Mouse (Mus musculus): Measurements from ENCODE around the gene Ccdc27. TPM values are rescaled to one million over a fixed set of nuclear protein-coding genes. Genes with fewer than 3 reads are reported as not detected.

Gene Ccdc27
- polyA plus RNA-seq, 1 experiment from 2014 or later = not detected

GRCm38 (mm10) chr4:154045837-154046236 lies 3.4 kb upstream of the Ccdc27 start:
- Histone ChIP-seq H3K9ac (ENCODE audit: low read depth, low read length) (no peak overlapping the region), H3K27ac (ENCODE audit: low read depth, low read length) (no peak overlapping the region), H3K4me2 (replicated peaks; ENCODE audit: low read depth, low read length) (no peak overlapping the region), H3K9me3 (ENCODE audit: control insufficient read depth, low read length) (no peaks in the 10 kb centered on the region), H3K4me3 (ENCODE audit: low read length) (no peak overlapping the region), H3K36me3 (ENCODE audit: control insufficient read depth, insufficient read depth, low read length) (no peaks in the 10 kb centered on the region), H3K27me3 (ENCODE audit: control insufficient read depth, insufficient read depth, low read length) (no peaks in the 10 kb centered on the region), H3K4me1 (ENCODE audit: control insufficient read depth, insufficient read depth, low read length) (no peaks in the 10 kb centered on the region)
- ATAC-seq (ENCODE audit: low FRiP score, low TSS enrichment) = no peak
- WGBS = 73% methylated on average over 5 of the region's 5 CpGs

- Histone ChIP-seq H3K4me1 (ENCODE audit: control insufficient read depth, insufficient read depth, low read length) (peaks cover 7% of the 10 kb centered on the region; the same call in 1 of the 2 replicates), H3K9me3 (ENCODE audit: control insufficient read depth, low read length) (no peaks in the 10 kb centered on the region), H3K9ac (ENCODE audit: low read depth, low read length) (no peak overlapping the region), H3K27ac (ENCODE audit: low read depth, low read length) (no peak overlapping the region), H3K36me3 (ENCODE audit: control insufficient read depth, insufficient read depth, low read length) (no peaks in the 10 kb centered on the region), H3K4me2 (replicated peaks; ENCODE audit: low read depth, low read length) (no peak overlapping the region), H3K4me3 (ENCODE audit: low read length) (no peak overlapping the region), H3K27me3 (ENCODE audit: control insufficient read depth, insufficient read depth, low read length) (no peaks in the 10 kb centered on the region)
- peak; percentile 65; the same call in 1 of the 2 replicates for ATAC-seq (ENCODE audit: low FRiP score, low TSS enrichment)
- WGBS = 16% methylated on average over 3 of the region's 3 CpGs
Measured at GRCm38 (mm10) chr4:154037123-154037522, 5.4 kb downstream of the Ccdc27 start.

- no peak overlapping the region for H3K4me3 ChIP-seq (ENCODE audit: low read length)
- ATAC-seq (ENCODE audit: low FRiP score, low TSS enrichment) = no peak
- no peak overlapping the region for H3K27ac ChIP-seq (ENCODE audit: low read depth, low read length)
- H3K9ac ChIP-seq (ENCODE audit: low read depth, low read length) = no peak overlapping the region
- H3K9me3 ChIP-seq (ENCODE audit: control insufficient read depth, low read length) = no peaks in the 10 kb centered on the region
- H3K4me1 ChIP-seq (ENCODE audit: control insufficient read depth, insufficient read depth, low read length) = peaks cover 28% of the 10 kb centered on the region
- 0 out of 2 replicates have a peak, but pooled peaks cover 4% of the 10 kb centered on the region for H3K27me3 ChIP-seq (ENCODE audit: control insufficient read depth, insufficient read depth, low read length)
- no peaks in the 10 kb centered on the region for H3K36me3 ChIP-seq (ENCODE audit: control insufficient read depth, insufficient read depth, low read length)
- H3K4me2 ChIP-seq (replicated peaks; ENCODE audit: low read depth, low read length) = no peak overlapping the region
Measured at GRCm38 (mm10) chr4:154028646-154029045, 13.8 kb downstream of the Ccdc27 start.

- Histone ChIP-seq H3K9ac (ENCODE audit: low read depth, low read length) (no peak overlapping the region), H3K4me2 (replicated peaks; ENCODE audit: low read depth, low read length) (no peak overlapping the region), H3K36me3 (ENCODE audit: control insufficient read depth, insufficient read depth, low read length) (no peaks in the 10 kb centered on the region), H3K27me3 (ENCODE audit: control insufficient read depth, insufficient read depth, low read length) (0 out of 2 replicates have a peak, but pooled peaks cover 4% of the 10 kb centered on the region), H3K4me3 (ENCODE audit: low read length) (no peak overlapping the region), H3K27ac (ENCODE audit: low read depth, low read length) (no peak overlapping the region), H3K4me1 (ENCODE audit: control insufficient read depth, insufficient read depth, low read length) (peaks cover 34% of the 10 kb centered on the region), H3K9me3 (ENCODE audit: control insufficient read depth, low read length) (no peaks in the 10 kb centered on the region)
- WGBS = 82% methylated on average over 7 of the region's 7 CpGs
- ATAC-seq (ENCODE audit: low FRiP score, low TSS enrichment) = no peak
Measured at GRCm38 (mm10) chr4:154028066-154028465, 14.4 kb downstream of the Ccdc27 start.

- Histone ChIP-seq H3K27me3 (ENCODE audit: control insufficient read depth, insufficient read depth, low read length) (0 out of 2 replicates have a peak, but pooled peaks cover 4% of the 10 kb centered on the region), H3K36me3 (ENCODE audit: control insufficient read depth, insufficient read depth, low read length) (peaks cover 5% of the 10 kb centered on the region), H3K4me1 (ENCODE audit: control insufficient read depth, insufficient read depth, low read length) (peaks cover 47% of the 10 kb centered on the region), H3K4me3 (ENCODE audit: low read length) (peak overlapping the region; percentile 48), H3K9me3 (ENCODE audit: control insufficient read depth, low read length) (no peaks in the 10 kb centered on the region), H3K4me2 (replicated peaks; ENCODE audit: low read depth, low read length) (peak overlapping the region; percentile 73), H3K27ac (ENCODE audit: low read depth, low read length) (no peak overlapping the region), H3K9ac (ENCODE audit: low read depth, low read length) (peak overlapping the region; percentile 61; the same call in 1 of the 2 replicates)
- 32% methylated on average over 2 of the region's 2 CpGs for WGBS
- no peak for ATAC-seq (ENCODE audit: low FRiP score, low TSS enrichment)
Measured at GRCm38 (mm10) chr4:154026441-154026761, 16.1 kb downstream of the Ccdc27 start.

- H3K27me3 ChIP-seq (ENCODE audit: control insufficient read depth, insufficient read depth, low read length) = 0 out of 2 replicates have a peak, but pooled peaks cover 4% of the 10 kb centered on the region
- H3K9ac ChIP-seq (ENCODE audit: low read depth, low read length) = peak within 1 kb of the TSS; percentile 61
- ATAC-seq (ENCODE audit: low FRiP score, low TSS enrichment) = peak; percentile 73
- under 1% methylated on average over 33 of the region's 33 CpGs for WGBS
- peaks cover 47% of the 10 kb centered on the region for H3K4me1 ChIP-seq (ENCODE audit: control insufficient read depth, insufficient read depth, low read length)
- peaks cover 10% of the 10 kb centered on the region for H3K36me3 ChIP-seq (ENCODE audit: control insufficient read depth, insufficient read depth, low read length)
- H3K4me2 ChIP-seq (replicated peaks; ENCODE audit: low read depth, low read length) = peak within 1 kb of the TSS; percentile 73
- H3K4me3 ChIP-seq (ENCODE audit: low read length) = peak within 1 kb of the TSS; percentile 48
- H3K9me3 ChIP-seq (ENCODE audit: control insufficient read depth, low read length) = no peaks in the 10 kb centered on the region
- peak within 1 kb of the TSS; percentile 65; the same call in 1 of the 2 replicates for H3K27ac ChIP-seq (ENCODE audit: low read depth, low read length)
Measured at GRCm38 (mm10) chr4:154025641-154026440, 16.6 kb downstream of the Ccdc27 start, which contains the start of gene Smim1. TSS of gene Smim1 (minus strand) at chr4:154026230.

- Histone ChIP-seq H3K36me3 (ENCODE audit: control insufficient read depth, insufficient read depth, low read length) (peaks cover 19% of the 10 kb centered on the region), H3K4me2 (replicated peaks; ENCODE audit: low read depth, low read length) (peak overlapping the region; percentile 73), H3K9ac (ENCODE audit: low read depth, low read length) (peak overlapping the region; percentile 61; the same call in 1 of the 2 replicates), H3K4me3 (ENCODE audit: low read length) (peak overlapping the region; percentile 48), H3K27ac (ENCODE audit: low read depth, low read length) (peak overlapping the region; percentile 65), H3K9me3 (ENCODE audit: control insufficient read depth, low read length) (no peaks in the 10 kb centered on the region), H3K27me3 (ENCODE audit: control insufficient read depth, insufficient read depth, low read length) (0 out of 2 replicates have a peak, but pooled peaks cover 4% of the 10 kb centered on the region), H3K4me1 (ENCODE audit: control insufficient read depth, insufficient read depth, low read length) (peaks cover 47% of the 10 kb centered on the region)
- 36% methylated on average over 17 of the region's 17 CpGs for WGBS
- ATAC-seq (ENCODE audit: low FRiP score, low TSS enrichment) = no peak
Measured at GRCm38 (mm10) chr4:154024729-154025521, 17.6 kb downstream of the Ccdc27 start.

- Histone ChIP-seq H3K9me3 (ENCODE audit: control insufficient read depth, low read length) (no peaks in the 10 kb centered on the region), H3K36me3 (ENCODE audit: control insufficient read depth, insufficient read depth, low read length) (peaks cover 29% of the 10 kb centered on the region), H3K4me3 (ENCODE audit: low read length) (peak overlapping the region; percentile 48; the same call in 1 of the 2 replicates), H3K27ac (ENCODE audit: low read depth, low read length) (peak overlapping the region; percentile 55; the same call in 1 of the 2 replicates), H3K27me3 (ENCODE audit: control insufficient read depth, insufficient read depth, low read length) (0 out of 2 replicates have a peak, but pooled peaks cover 4% of the 10 kb centered on the region), H3K4me1 (ENCODE audit: control insufficient read depth, insufficient read depth, low read length) (peaks cover 47% of the 10 kb centered on the region), H3K9ac (ENCODE audit: low read depth, low read length) (peak overlapping the region; percentile 4; the same call in 1 of the 2 replicates), H3K4me2 (replicated peaks; ENCODE audit: low read depth, low read length) (peak overlapping the region; percentile 73; the same call in 1 of the 2 replicates)
- peak; percentile 7; the same call in 1 of the 2 replicates for ATAC-seq (ENCODE audit: low FRiP score, low TSS enrichment)
- WGBS = 11% methylated on average over 8 of the region's 8 CpGs
Measured at GRCm38 (mm10) chr4:154023754-154024601, 18.5 kb downstream of the Ccdc27 start.
